Mouse (Mus musculus): ENCODE data around the gene Ptpn21.

GRCm38 (mm10) chr12:98682196-98682595 is 55.0 kb downstream of the Ptpn21 start:
- no peak for TF ChIP-seq GATA1 (IDR thresholded peaks at IDR 0.05; ENCODE audit: low read length)
- TF ChIP-seq TAL1 (IDR thresholded peaks at IDR 0.05; ENCODE audit: low read length), result no peak

Measured in erythroblast, embryonic 14.5 days (primary cell).